ENCODE assay signal across 25 mouse cellular contexts in the genomic region with DNA sequence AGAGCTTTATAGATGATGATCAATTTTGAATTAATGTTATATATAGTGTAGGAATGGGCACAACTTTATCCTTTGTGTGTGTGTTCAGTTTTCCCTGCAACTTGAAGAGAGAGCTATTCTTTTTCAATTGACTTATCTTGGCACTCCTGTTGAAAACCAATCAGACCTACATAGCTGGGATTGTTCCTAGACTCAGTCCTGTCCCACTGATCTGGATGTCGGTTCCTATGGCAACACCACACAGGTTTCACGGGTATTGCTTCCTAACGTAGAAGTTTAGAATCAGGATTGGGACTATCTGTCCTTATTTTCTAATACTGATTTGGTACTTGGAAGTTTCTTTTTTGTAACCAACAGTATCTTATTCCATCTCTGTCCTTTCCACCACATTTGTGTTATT.
DNase-seq lines count a peak whose midpoint lies in the region; ATAC-seq lines count a peak whose summit lies in the region.
"Had no signal": no experiment of that assay in that cellular context is flagged by ENCODE, and none has a peak within 500 bp of the region (broad histone marks: within the 10 kb centered on the region; RNA-seq: fewer than 3 reads in every experiment).

No protein-coding gene starts in this region.

- H3K4me3 ChIP-seq in forebrain, embryonic 15.5 days = no peak overlapping the region
- H3K4me3 ChIP-seq in forebrain, embryonic 13.5 days = no peak overlapping the region
- H3K4me3 ChIP-seq in midbrain, embryonic 14.5 days (replicated peaks; ENCODE audit: low read depth, low read length) = no peak overlapping the region
- no peak overlapping the region for H3K4me3 ChIP-seq in midbrain, embryonic 13.5 days (replicated peaks)
- H3K4me3 ChIP-seq: forebrain, embryonic 10.5 days; gastrocnemius, adult 2 months; hindbrain, embryonic 12.5 days; hindbrain, embryonic 15.5 days had no signal

- H3K4me1 ChIP-seq in forebrain, embryonic 15.5 days = peaks cover 28% of the 10 kb centered on the region
- peaks cover 38% of the 10 kb centered on the region for H3K4me1 ChIP-seq in forebrain, embryonic 13.5 days
- peaks cover 22% of the 10 kb centered on the region for H3K4me1 ChIP-seq in midbrain, embryonic 14.5 days (ENCODE audit: control insufficient read depth, insufficient read depth, low read length)
- H3K4me1 ChIP-seq in midbrain, embryonic 13.5 days (replicated peaks) = peaks cover 23% of the 10 kb centered on the region

- no peak overlapping the region for H3K9ac ChIP-seq in forebrain, embryonic 15.5 days (replicated peaks)
- H3K9ac ChIP-seq in forebrain, embryonic 13.5 days = no peak overlapping the region
- H3K9ac ChIP-seq in midbrain, embryonic 14.5 days (replicated peaks; ENCODE audit: low read length) = no peak overlapping the region
- H3K9ac ChIP-seq in midbrain, embryonic 13.5 days (replicated peaks) = no peak overlapping the region
- H3K9ac ChIP-seq: forebrain, postnatal 0 days; hindbrain, embryonic 12.5 days; hindbrain, embryonic 15.5 days had no signal

- WGBS in forebrain, embryonic 15.5 days = 40% methylated on average over 3 of the region's 3 CpGs
- WGBS in forebrain, embryonic 13.5 days = 40% methylated on average over 3 of the region's 3 CpGs
- 30% methylated on average over 3 of the region's 3 CpGs for WGBS in midbrain, embryonic 14.5 days
- 33% methylated on average over 3 of the region's 3 CpGs for WGBS in midbrain, embryonic 13.5 days

- peak overlapping the region; percentile 47; the same call in 1 of the 2 replicates for H3K27ac ChIP-seq in forebrain, embryonic 15.5 days (replicated peaks)
- no peak overlapping the region for H3K27ac ChIP-seq in forebrain, embryonic 13.5 days
- H3K27ac ChIP-seq in midbrain, embryonic 14.5 days (replicated peaks; ENCODE audit: low read depth, low read length) = no peak overlapping the region
- H3K27ac ChIP-seq in midbrain, embryonic 13.5 days = no peak overlapping the region
- H3K27ac ChIP-seq: forebrain, embryonic 10.5 days; gastrocnemius, adult 2 months; hindbrain, embryonic 12.5 days; hindbrain, embryonic 15.5 days had no signal

- peak; percentile 59 for DNase-seq in midbrain, embryonic 14.5 days
- peak; percentile 44 for DNase-seq in brain, adult 2 months (ENCODE audit: low read depth, low spot score)
- no peak for DNase-seq in retina, embryonic 14.5 days (ENCODE audit: low spot score)
- DNase-seq: adrenal gland, adult 2 months; adrenal gland, postnatal 14 days; B cell, adult 2 months; cerebellum, adult 18-20 months; cerebellum, adult 9-10 months; cerebellum, postnatal 14 days; forebrain, postnatal 0 days; gastrocnemius, adult 2 months; gastrocnemius, postnatal 14 days; heart, adult 11 months had no signal

- no peak overlapping the region for H3K4me2 ChIP-seq in forebrain, embryonic 15.5 days (replicated peaks)
- no peak overlapping the region for H3K4me2 ChIP-seq in forebrain, embryonic 13.5 days
- H3K4me2 ChIP-seq in midbrain, embryonic 14.5 days (ENCODE audit: low read length) = no peak overlapping the region
- H3K4me2 ChIP-seq in midbrain, embryonic 13.5 days (replicated peaks) = no peak overlapping the region
- H3K4me2 ChIP-seq: heart, embryonic 11.5 days; hindbrain, embryonic 12.5 days; hindbrain, embryonic 15.5 days had no signal

- no peaks in the 10 kb centered on the region for H3K27me3 ChIP-seq in forebrain, embryonic 15.5 days
- no peaks in the 10 kb centered on the region for H3K27me3 ChIP-seq in forebrain, embryonic 13.5 days
- no peaks in the 10 kb centered on the region for H3K27me3 ChIP-seq in midbrain, embryonic 14.5 days (ENCODE audit: control insufficient read depth, insufficient read depth, low read length)
- no peaks in the 10 kb centered on the region for H3K27me3 ChIP-seq in midbrain, embryonic 13.5 days
- H3K27me3 ChIP-seq: CH12.LX; hindbrain, embryonic 15.5 days; Patski had no signal

- no peaks in the 10 kb centered on the region for H3K36me3 ChIP-seq in forebrain, embryonic 15.5 days
- no peaks in the 10 kb centered on the region for H3K36me3 ChIP-seq in forebrain, embryonic 13.5 days (ENCODE audit: poor library complexity, severe bottlenecking)
- H3K36me3 ChIP-seq in midbrain, embryonic 14.5 days (ENCODE audit: control insufficient read depth, insufficient read depth, low read length) = no peaks in the 10 kb centered on the region
- no peaks in the 10 kb centered on the region for H3K36me3 ChIP-seq in midbrain, embryonic 13.5 days
- H3K36me3 ChIP-seq: forebrain, embryonic 10.5 days; G1E; hindbrain, embryonic 12.5 days; hindbrain, embryonic 15.5 days had no signal

- no peaks in the 10 kb centered on the region for H3K9me3 ChIP-seq in forebrain, embryonic 15.5 days
- H3K9me3 ChIP-seq in forebrain, embryonic 13.5 days (replicated peaks) = no peaks in the 10 kb centered on the region
- no peaks in the 10 kb centered on the region for H3K9me3 ChIP-seq in midbrain, embryonic 14.5 days (ENCODE audit: control insufficient read depth, low read length)
- H3K9me3 ChIP-seq in midbrain, embryonic 13.5 days = no peaks in the 10 kb centered on the region
- H3K9me3 ChIP-seq: forebrain, embryonic 10.5 days; G1E; hindbrain, embryonic 12.5 days; hindbrain, embryonic 15.5 days had no signal

- no peak for ATAC-seq in forebrain, embryonic 15.5 days (replicated peaks)
- ATAC-seq in forebrain, embryonic 13.5 days = no peak
- ATAC-seq in midbrain, embryonic 14.5 days (ENCODE audit: low FRiP score, low TSS enrichment) = no peak
- ATAC-seq in midbrain, embryonic 13.5 days = no peak
- ATAC-seq: forebrain, postnatal 0 days; inflammation-experienced regulatory T-cells, adult 6 months; intestine, embryonic 16.5 days; Patski had no signal
